Mouse (Mus musculus): Measurements from ENCODE around the gene Ptger3.

GRCm38 (mm10) chr3:157572011-157572410, 5.3 kb downstream of the Ptger3 start:
- TF ChIP-seq POLR2A (IDR thresholded peaks at IDR 0.05; ENCODE audit: insufficient read depth, low read length), result no peak
- TF ChIP-seq CTCF (IDR thresholded peaks at IDR 0.05; ENCODE audit: low read depth, low read length), result no peak
- TF ChIP-seq EP300 (IDR thresholded peaks at IDR 0.05; ENCODE audit: insufficient read depth, low read depth, low read length), result no peak

All from ES-Bruce4 (cell line).